Mouse (Mus musculus) Muller cell, postnatal 12 days (primary cell): ENCODE measurements at regions not wholly inside any gene's neighbourhood (a gene's known extent, or its start where the extent isn't known, plus 50 kb on each side); places are given as distances from the start of the nearest gene placed in this dataset.

ENCODE experiments used
- DNase-seq: peaks from one replicate; pipeline ENCODE4 v3.0.0-alpha.2; 2015; ENCODE audit errors: inconsistent ontology term

GRCm38 (mm10) chr5:80766591-80766990 lies 253.3 kb upstream of the Adgrl3 start:
- DNase-seq: no peak

- DNase-seq: no peak
Observed at GRCm38 (mm10) chr5:80783892-80784291, 236.0 kb upstream of the Adgrl3 start.

GRCm38 (mm10) chr5:80784746-80785145 lies 235.2 kb upstream of the Adgrl3 start:
- peak; percentile 75 for DNase-seq

GRCm38 (mm10) chr5:80791658-80792057 lies 228.3 kb upstream of the Adgrl3 start:
- no peak for DNase-seq

GRCm38 (mm10) chr5:80799777-80800176 lies 220.2 kb upstream of the Adgrl3 start:
- DNase-seq: no peak

GRCm38 (mm10) chr5:80812917-80813316 lies 207.0 kb upstream of the Adgrl3 start:
- DNase-seq: no peak

GRCm38 (mm10) chr5:80819208-80819607 lies 200.7 kb upstream of the Adgrl3 start:
- no peak for DNase-seq

GRCm38 (mm10) chr5:80842531-80842930 lies 177.4 kb upstream of the Adgrl3 start:
- DNase-seq: peak; percentile 90

GRCm38 (mm10) chr5:80855034-80855433 lies 164.9 kb upstream of the Adgrl3 start:
- DNase-seq: no peak

GRCm38 (mm10) chr5:80876600-80876999 lies 143.3 kb upstream of the Adgrl3 start:
- DNase-seq: no peak

GRCm38 (mm10) chr5:80898230-80898629 lies 121.7 kb upstream of the Adgrl3 start:
- DNase-seq: no peak

- no peak for DNase-seq
Observed at GRCm38 (mm10) chr5:80908771-80909170, 111.2 kb upstream of the Adgrl3 start.

- no peak for DNase-seq
Observed at GRCm38 (mm10) chr5:80938791-80939190, 81.1 kb upstream of the Adgrl3 start.

- no peak for DNase-seq
Observed at GRCm38 (mm10) chr5:80951861-80952599, 67.9 kb upstream of the Adgrl3 start.

- no peak for DNase-seq
Observed at GRCm38 (mm10) chr5:80952600-80953218, 67.2 kb upstream of the Adgrl3 start.
